Mouse (Mus musculus): ENCODE results near the gene Mrln.

The Mrln gene

GRCm38 (mm10) chr10:70254666-70255065 is 50.2 kb downstream of the Mrln start:
- DNase-seq (ENCODE audit: low spot score in 2 of 2) = no peak

GRCm38 (mm10) chr10:70255601-70256210 is 51.2 kb downstream of the Mrln start:
- DNase-seq (ENCODE audit: low spot score in 2 of 2) = no peak

- DNase-seq (ENCODE audit: low spot score in 2 of 2) = no peak
Measured at GRCm38 (mm10) chr10:70257029-70257428, 52.6 kb downstream of the Mrln start.

GRCm38 (mm10) chr10:70260904-70261303 is 56.4 kb downstream of the Mrln start:
- DNase-seq (ENCODE audit: low spot score in 2 of 2) = no peak

- DNase-seq (ENCODE audit: low spot score in 2 of 2) = no peak
Measured at GRCm38 (mm10) chr10:70262051-70262450, 57.6 kb downstream of the Mrln start.

GRCm38 (mm10) chr10:70263681-70264189 is 59.3 kb downstream of the Mrln start:
- no peak for DNase-seq (ENCODE audit: low spot score in 2 of 2)

- no peak for DNase-seq (ENCODE audit: low spot score in 2 of 2)
Measured at GRCm38 (mm10) chr10:70264337-70265036, 60.0 kb downstream of the Mrln start.

GRCm38 (mm10) chr10:70266501-70266900 is 62.0 kb downstream of the Mrln start:
- DNase-seq (ENCODE audit: low spot score in 2 of 2) = peak in 1 of 2 experiments; percentile 9

- no peak for DNase-seq (ENCODE audit: low spot score in 2 of 2)
Measured at GRCm38 (mm10) chr10:70268581-70269446, 64.3 kb downstream of the Mrln start.
